Mouse (Mus musculus): ENCODE results near the gene Rgl2. TPM values are rescaled to one million over a fixed set of nuclear protein-coding genes. Genes with fewer than 3 reads are reported as not detected.

Gene Rgl2
- polyA plus RNA-seq, 1 experiment from 2014 or later, result 28.2 TPM

- 77% methylated on average over 11 of the region's 11 CpGs for WGBS
- Histone ChIP-seq H3K9ac (ENCODE audit: low read depth, low read length) (0 out of 2 replicates have a peak overlapping the region, but pooled peaks have one; percentile 2), H3K36me3 (ENCODE audit: control insufficient read depth, insufficient read depth, low read length) (peaks cover 34% of the 10 kb centered on the region), H3K9me3 (ENCODE audit: control insufficient read depth, low read length) (no peaks in the 10 kb centered on the region), H3K27ac (ENCODE audit: low read depth, low read length) (no peak overlapping the region), H3K27me3 (ENCODE audit: control insufficient read depth, insufficient read depth, low read length) (no peaks in the 10 kb centered on the region), H3K4me3 (ENCODE audit: low read length) (peak overlapping the region; percentile 79; the same call in 1 of the 2 replicates), H3K4me2 (replicated peaks; ENCODE audit: low read depth, low read length) (peak overlapping the region; percentile 80; the same call in 1 of the 2 replicates), H3K4me1 (ENCODE audit: control insufficient read depth, insufficient read depth, low read length) (peaks cover 15% of the 10 kb centered on the region)
- ATAC-seq (ENCODE audit: low FRiP score, low TSS enrichment), result no peak
Observed at GRCm38 (mm10) chr17:33938783-33939182, 9.4 kb downstream of the Rgl2 start.

DNA sequence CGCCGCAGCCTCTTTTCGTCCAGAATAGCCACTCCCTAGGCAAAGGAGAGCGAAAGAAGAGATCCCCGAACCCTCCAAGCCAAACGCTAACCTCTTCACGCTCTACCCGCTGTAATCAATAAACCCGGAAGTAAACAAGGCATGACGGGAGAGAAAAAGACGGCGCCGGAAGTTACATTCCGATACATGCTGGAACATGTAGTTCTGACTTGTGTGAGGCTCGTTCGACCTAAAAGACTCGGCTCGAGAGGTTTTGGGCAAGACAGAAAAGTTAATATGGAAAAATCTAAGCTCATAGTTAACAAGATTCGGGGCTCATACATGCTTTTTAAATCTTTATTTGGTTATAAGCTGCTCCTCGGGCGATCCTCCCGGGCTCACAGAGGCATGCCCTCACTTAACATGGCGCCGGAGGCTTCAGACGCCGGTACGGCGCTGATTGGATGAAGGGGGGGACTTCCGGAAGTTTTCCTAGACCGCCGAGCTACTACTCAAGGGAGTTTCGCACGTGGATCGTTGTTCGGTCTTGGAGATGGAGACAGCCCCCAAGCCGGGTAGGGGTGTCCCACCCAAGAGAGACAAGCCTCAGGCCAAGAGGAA lies 11.0 kb downstream of the Rgl2 start, which contains the start of the genes Pfdn6 and Wdr46:
TSS of gene Pfdn6 (minus strand) at position 138 of the 600 bp plus-strand sequence.
TSS of gene Wdr46 (plus strand) at position 455 of the 600 bp plus-strand sequence.
- peak; percentile 85 for ATAC-seq (ENCODE audit: low FRiP score, low TSS enrichment)
- Histone ChIP-seq H3K4me1 (ENCODE audit: control insufficient read depth, insufficient read depth, low read length) (peaks cover 15% of the 10 kb centered on the region), H3K27ac (ENCODE audit: low read depth, low read length) (no peak within 1 kb of the TSS), H3K9me3 (ENCODE audit: control insufficient read depth, low read length) (no peaks in the 10 kb centered on the region), H3K36me3 (ENCODE audit: control insufficient read depth, insufficient read depth, low read length) (peaks cover 45% of the 10 kb centered on the region), H3K9ac (ENCODE audit: low read depth, low read length) (peak within 1 kb of the TSS; percentile 84), H3K4me3 (ENCODE audit: low read length) (peak within 1 kb of the TSS; percentile 79), H3K4me2 (replicated peaks; ENCODE audit: low read depth, low read length) (peak within 1 kb of the TSS; percentile 91), H3K27me3 (ENCODE audit: control insufficient read depth, insufficient read depth, low read length) (no peaks in the 10 kb centered on the region)
- WGBS, result under 1% methylated on average over 36 of the region's 36 CpGs

DNA sequence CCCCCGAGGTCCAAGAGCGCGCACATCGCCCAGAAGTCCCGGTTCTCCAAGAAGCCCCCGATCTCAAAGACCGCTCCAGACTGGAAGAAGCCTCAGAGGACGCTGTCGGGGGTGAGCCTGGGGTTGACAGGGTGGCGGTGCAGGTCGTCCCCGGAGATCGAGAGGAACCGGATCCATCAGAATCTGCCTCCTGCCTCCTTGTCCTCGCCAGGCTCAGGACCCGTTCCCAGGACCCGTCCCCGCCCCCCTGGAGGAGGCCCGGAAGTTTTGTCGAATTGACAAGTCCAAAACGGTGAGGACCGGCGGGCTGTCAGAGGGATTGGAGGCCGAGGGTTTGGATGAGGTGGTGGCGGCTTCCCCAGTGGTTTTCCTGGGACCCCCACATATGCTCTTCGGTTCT lies 11.6 kb downstream of the Rgl2 start:
- peak overlapping the region; percentile 91 for H3K4me2 ChIP-seq (replicated peaks; ENCODE audit: low read depth, low read length)
- H3K9me3 ChIP-seq (ENCODE audit: control insufficient read depth, low read length), result no peaks in the 10 kb centered on the region
- peaks cover 46% of the 10 kb centered on the region for H3K36me3 ChIP-seq (ENCODE audit: control insufficient read depth, insufficient read depth, low read length)
- peaks cover 15% of the 10 kb centered on the region for H3K4me1 ChIP-seq (ENCODE audit: control insufficient read depth, insufficient read depth, low read length)
- 0 out of 2 replicates have a peak, but pooled peaks have one; percentile 13 for ATAC-seq (ENCODE audit: low FRiP score, low TSS enrichment)
- peak overlapping the region; percentile 84 for H3K9ac ChIP-seq (ENCODE audit: low read depth, low read length)
- H3K27ac ChIP-seq (ENCODE audit: low read depth, low read length), result no peak overlapping the region
- peak overlapping the region; percentile 79 for H3K4me3 ChIP-seq (ENCODE audit: low read length)
- 3% methylated on average over 26 of the region's 26 CpGs for WGBS
- no peaks in the 10 kb centered on the region for H3K27me3 ChIP-seq (ENCODE audit: control insufficient read depth, insufficient read depth, low read length)

GRCm38 (mm10) chr17:33941381-33941780 lies 12.0 kb downstream of the Rgl2 start:
- Histone ChIP-seq H3K9ac (ENCODE audit: low read depth, low read length) (peak overlapping the region; percentile 84), H3K4me3 (ENCODE audit: low read length) (peak overlapping the region; percentile 79), H3K27me3 (ENCODE audit: control insufficient read depth, insufficient read depth, low read length) (no peaks in the 10 kb centered on the region), H3K27ac (ENCODE audit: low read depth, low read length) (no peak overlapping the region), H3K9me3 (ENCODE audit: control insufficient read depth, low read length) (no peaks in the 10 kb centered on the region), H3K4me1 (ENCODE audit: control insufficient read depth, insufficient read depth, low read length) (peaks cover 15% of the 10 kb centered on the region), H3K4me2 (replicated peaks; ENCODE audit: low read depth, low read length) (peak overlapping the region; percentile 91), H3K36me3 (ENCODE audit: control insufficient read depth, insufficient read depth, low read length) (peaks cover 48% of the 10 kb centered on the region)
- 60% methylated on average over 19 of the region's 19 CpGs for WGBS
- ATAC-seq (ENCODE audit: low FRiP score, low TSS enrichment), result no peak

GRCm38 (mm10) chr17:33943454-33943853 lies 14.1 kb downstream of the Rgl2 start:
- Histone ChIP-seq H3K9ac (ENCODE audit: low read depth, low read length) (no peak overlapping the region), H3K9me3 (ENCODE audit: control insufficient read depth, low read length) (no peaks in the 10 kb centered on the region), H3K27me3 (ENCODE audit: control insufficient read depth, insufficient read depth, low read length) (no peaks in the 10 kb centered on the region), H3K4me1 (ENCODE audit: control insufficient read depth, insufficient read depth, low read length) (peaks cover 15% of the 10 kb centered on the region), H3K36me3 (ENCODE audit: control insufficient read depth, insufficient read depth, low read length) (peaks cover 47% of the 10 kb centered on the region), H3K27ac (ENCODE audit: low read depth, low read length) (no peak overlapping the region), H3K4me2 (replicated peaks; ENCODE audit: low read depth, low read length) (no peak overlapping the region), H3K4me3 (ENCODE audit: low read length) (no peak overlapping the region)
- WGBS, result 94% methylated on average over 15 of the region's 15 CpGs
- no peak for ATAC-seq (ENCODE audit: low FRiP score, low TSS enrichment)

DNA sequence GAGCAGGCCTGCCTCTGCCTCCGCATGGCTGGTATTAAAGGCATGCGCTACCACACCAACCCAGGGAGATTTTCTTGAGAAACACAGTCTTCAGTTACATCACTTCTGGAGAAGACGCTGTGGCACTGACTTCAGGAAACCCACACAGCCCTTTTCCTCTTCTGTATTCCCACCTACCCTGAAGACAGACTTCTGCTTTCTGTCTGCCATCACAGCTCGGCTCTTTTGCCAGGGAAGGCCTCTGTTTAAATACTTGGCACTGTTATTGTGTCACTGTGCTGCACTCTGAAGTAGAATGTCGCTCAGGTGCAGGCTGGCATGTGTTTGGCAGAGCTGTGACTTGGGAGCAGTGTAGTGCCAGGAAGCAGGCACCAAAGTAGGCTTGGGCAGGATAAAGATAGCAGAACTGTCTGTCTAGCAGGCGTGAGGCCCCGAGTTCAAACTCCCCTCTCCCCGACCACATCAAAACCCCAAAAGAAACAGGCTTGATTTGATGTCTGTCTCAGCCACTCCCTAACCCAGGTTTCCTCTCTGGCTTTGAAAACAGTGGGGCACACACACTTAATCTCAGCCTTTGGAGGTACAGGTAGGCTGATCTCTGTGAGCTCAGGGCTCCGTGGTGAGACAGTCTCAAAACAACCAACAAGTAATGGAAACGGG lies 18.2 kb downstream of the Rgl2 start:
- H3K27me3 ChIP-seq (ENCODE audit: control insufficient read depth, insufficient read depth, low read length), result no peaks in the 10 kb centered on the region
- peaks cover 71% of the 10 kb centered on the region for H3K36me3 ChIP-seq (ENCODE audit: control insufficient read depth, insufficient read depth, low read length)
- no peak overlapping the region for H3K4me2 ChIP-seq (replicated peaks; ENCODE audit: low read depth, low read length)
- H3K9me3 ChIP-seq (ENCODE audit: control insufficient read depth, low read length), result no peaks in the 10 kb centered on the region
- no peak overlapping the region for H3K4me3 ChIP-seq (ENCODE audit: low read length)
- H3K4me1 ChIP-seq (ENCODE audit: control insufficient read depth, insufficient read depth, low read length), result peaks cover 17% of the 10 kb centered on the region
- 92% methylated on average over 10 of the region's 10 CpGs for WGBS
- H3K9ac ChIP-seq (ENCODE audit: low read depth, low read length), result no peak overlapping the region
- ATAC-seq (ENCODE audit: low FRiP score, low TSS enrichment), result no peak
- no peak overlapping the region for H3K27ac ChIP-seq (ENCODE audit: low read depth, low read length)

GRCm38 (mm10) chr17:33948090-33948904 lies 19.0 kb downstream of the Rgl2 start:
- 87% methylated on average over 22 of the region's 22 CpGs for WGBS
- peaks cover 73% of the 10 kb centered on the region for H3K36me3 ChIP-seq (ENCODE audit: control insufficient read depth, insufficient read depth, low read length)

GRCm38 (mm10) chr17:33948905-33949537 lies 19.7 kb downstream of the Rgl2 start:
- ATAC-seq (ENCODE audit: low FRiP score, low TSS enrichment), result no peak

More at GRCm38 (mm10) chr17:33948090-33948904, 19.0 kb downstream of the Rgl2 start:
- peaks cover 25% of the 10 kb centered on the region for H3K4me1 ChIP-seq (ENCODE audit: control insufficient read depth, insufficient read depth, low read length)
- ATAC-seq (ENCODE audit: low FRiP score, low TSS enrichment), result no peak
- H3K4me3 ChIP-seq (ENCODE audit: low read length), result no peak overlapping the region
- no peak overlapping the region for H3K27ac ChIP-seq (ENCODE audit: low read depth, low read length)
- no peaks in the 10 kb centered on the region for H3K9me3 ChIP-seq (ENCODE audit: control insufficient read depth, low read length)
- H3K4me2 ChIP-seq (replicated peaks; ENCODE audit: low read depth, low read length), result no peak overlapping the region
- H3K9ac ChIP-seq (ENCODE audit: low read depth, low read length), result no peak overlapping the region
- no peaks in the 10 kb centered on the region for H3K27me3 ChIP-seq (ENCODE audit: control insufficient read depth, insufficient read depth, low read length)

More at GRCm38 (mm10) chr17:33948905-33949537, 19.7 kb downstream of the Rgl2 start:
- Histone ChIP-seq H3K27me3 (ENCODE audit: control insufficient read depth, insufficient read depth, low read length) (no peaks in the 10 kb centered on the region), H3K4me2 (replicated peaks; ENCODE audit: low read depth, low read length) (no peak overlapping the region), H3K9ac (ENCODE audit: low read depth, low read length) (no peak overlapping the region), H3K9me3 (ENCODE audit: control insufficient read depth, low read length) (no peaks in the 10 kb centered on the region), H3K36me3 (ENCODE audit: control insufficient read depth, insufficient read depth, low read length) (peaks cover 73% of the 10 kb centered on the region), H3K4me1 (ENCODE audit: control insufficient read depth, insufficient read depth, low read length) (peaks cover 32% of the 10 kb centered on the region), H3K4me3 (ENCODE audit: low read length) (no peak overlapping the region), H3K27ac (ENCODE audit: low read depth, low read length) (no peak overlapping the region)
- 92% methylated on average over 19 of the region's 19 CpGs for WGBS
